Mouse (Mus musculus) MEL (cell line): ENCODE results near the gene Gmpr. TPM values are rescaled to one million over a fixed set of nuclear protein-coding genes. Genes with fewer than 3 reads are reported as not detected.

Experiments used
- DNase-seq: peaks from one replicate; pipeline ENCODE4 v3.0.0; 2011; ENCODE audit warnings: low read depth, low spot score
- H3K27ac ChIP-seq: 2 replicates; pipeline ENCODE4 v1.5.1; 2012; ENCODE audit warnings: low read depth, mild to moderate bottlenecking, control low read depth, low read length, moderate library complexity; ENCODE audit not compliant: control insufficient read depth
- H3K27me3 ChIP-seq, 2 experiments: fragments of 150-350 bp in 1 of 2; sonication (generic) in 1 of 2; 2 replicates each; pipeline ENCODE4 v1.6.1; 2012; ENCODE audit warnings: low read length in 2 of 2, mild to moderate bottlenecking in 2 of 2, improper control_type of control experiment in 1 of 2, moderate library complexity in 1 of 2; ENCODE audit not compliant: insufficient read depth in 2 of 2, control insufficient read depth in 1 of 2
- H3K36me3 ChIP-seq, 2 experiments: 2 replicates each; pipeline ENCODE4 v1.6.1; 2012 to 2014; ENCODE audit warnings: low read length in 2 of 2, improper control_type of control experiment in 1 of 2, inconsistent platforms in 1 of 2, mild to moderate bottlenecking in 1 of 2; ENCODE audit not compliant: insufficient read depth in 2 of 2, control insufficient read depth in 1 of 2
- H3K4me1 ChIP-seq, 2 experiments: fragments of 150-350 bp in 1 of 2; sonication (generic) in 1 of 2; 2 replicates each; pipeline ENCODE4 v1.6.1; 2012; ENCODE audit warnings: low read length in 2 of 2, improper control_type of control experiment in 1 of 2, mild to moderate bottlenecking in 1 of 2; ENCODE audit not compliant: insufficient read depth in 2 of 2, control insufficient read depth in 1 of 2
- H3K4me3 ChIP-seq, 2 experiments: fragments of 150-350 bp in 1 of 2; sonication (generic) in 1 of 2; 2 replicates each; pipeline ENCODE4 v1.5.1; 2012; ENCODE audit warnings: low read depth in 2 of 2, low read length in 2 of 2, mild to moderate bottlenecking in 2 of 2, moderate library complexity in 2 of 2, control low read depth in 1 of 2, improper control_type of control experiment in 1 of 2; ENCODE audit not compliant: control insufficient read depth in 1 of 2, insufficient read depth in 1 of 2
- H3K79me2 ChIP-seq: 2 replicates; pipeline ENCODE4 v1.6.1; 2012; ENCODE audit warnings: mild to moderate bottlenecking, low read length, moderate library complexity; ENCODE audit not compliant: control insufficient read depth, poor library complexity, insufficient read depth
- H3K9ac ChIP-seq: 2 replicates; pipeline ENCODE4 v1.6.1; 2012; ENCODE audit warnings: low read depth, mild to moderate bottlenecking, control low read depth, low read length, moderate library complexity; ENCODE audit not compliant: control insufficient read depth, poor library complexity, severe bottlenecking
- H3K9me3 ChIP-seq: fragments of 150-350 bp; sonication (generic); replicated peaks from 2 replicates; pipeline ENCODE4 v1.6.1; 2012; ENCODE audit warnings: mild to moderate bottlenecking, low read length, improper control_type of control experiment, moderate library complexity; ENCODE audit not compliant: insufficient read depth
- BHLHE40 ChIP-seq: IDR thresholded peaks from 2 replicates; pipeline ENCODE4 v1.6.1; 2012; ENCODE audit warnings: low read depth, mild to moderate bottlenecking, inconsistent platforms, low read length, improper control_type of control experiment, borderline replicate concordance
- CTCF ChIP-seq, 3 experiments: IDR thresholded peaks in 2 of 3; conservative IDR thresholded peaks in 1 of 3; 2 replicates each; pipeline ENCODE4 v1.5.1; 2011 to 2012; ENCODE audit warnings: low read length in 3 of 3, low read depth in 2 of 3, mild to moderate bottlenecking in 2 of 3, improper control_type of control experiment in 1 of 3, inconsistent platforms in 1 of 3, mixed read lengths in 1 of 3, moderate library complexity in 1 of 3; ENCODE audit not compliant: control insufficient read depth in 1 of 3, insufficient read depth in 1 of 3, poor library complexity in 1 of 3, severe bottlenecking in 1 of 3
- E2F4 ChIP-seq: IDR thresholded peaks from 2 replicates; pipeline ENCODE4 v1.6.1; 2011; ENCODE audit warnings: low read depth, low read length, improper control_type of control experiment, borderline replicate concordance
- ELF1 ChIP-seq: IDR thresholded peaks from 2 replicates; pipeline ENCODE4 v1.6.1; 2014; ENCODE audit warnings: low read depth, mild to moderate bottlenecking, inconsistent platforms, low read length, improper control_type of control experiment, moderate library complexity
- EP300 ChIP-seq, 2 experiments: IDR thresholded peaks; 2 replicates each; pipeline ENCODE4 v1.6.1; 2011; ENCODE audit warnings: improper control_type of control experiment in 2 of 2, low read length in 2 of 2, low read depth in 1 of 2, mild to moderate bottlenecking in 1 of 2
- ETS1 ChIP-seq: IDR thresholded peaks from 2 replicates; pipeline ENCODE4 v1.6.1; 2012; ENCODE audit warnings: low read depth, mild to moderate bottlenecking, inconsistent platforms, low read length, improper control_type of control experiment, moderate library complexity
- GABPA ChIP-seq: IDR thresholded peaks from 2 replicates; pipeline ENCODE4 v1.6.1; 2012; ENCODE audit warnings: low read depth, mild to moderate bottlenecking, inconsistent platforms, low read length, improper control_type of control experiment, moderate library complexity
- GATA1 ChIP-seq: IDR thresholded peaks from 2 replicates; pipeline ENCODE4 v1.6.1; 2011; ENCODE audit warnings: low read depth, low read length, improper control_type of control experiment
- HCFC1 ChIP-seq: IDR thresholded peaks from 2 replicates; pipeline ENCODE4 v1.6.1; 2012; ENCODE audit warnings: low read depth, mild to moderate bottlenecking, inconsistent platforms, low read length, improper control_type of control experiment, moderate library complexity
- JUND ChIP-seq: IDR thresholded peaks from 2 replicates; pipeline ENCODE4 v1.6.1; 2011; ENCODE audit warnings: low read depth, mild to moderate bottlenecking, improper control_type of control experiment, low read length
- KAT2A ChIP-seq: conservative IDR thresholded peaks from 2 replicates; pipeline ENCODE4 v1.6.1; 2012; ENCODE audit warnings: low read depth, low read length, improper control_type of control experiment, inconsistent platforms
- MAFK ChIP-seq: IDR thresholded peaks from 2 replicates; pipeline ENCODE4 v1.6.1; 2011; ENCODE audit warnings: low read depth, mild to moderate bottlenecking, low read length, improper control_type of control experiment, borderline replicate concordance
- MAX ChIP-seq: IDR thresholded peaks from 2 replicates; pipeline ENCODE4 v1.6.1; 2011; ENCODE audit warnings: low read length, improper control_type of control experiment
- MAZ ChIP-seq: IDR thresholded peaks from 2 replicates; pipeline ENCODE4 v1.6.1; 2012; ENCODE audit warnings: low read depth, mild to moderate bottlenecking, inconsistent platforms, low read length, improper control_type of control experiment
- MEF2A ChIP-seq: IDR thresholded peaks from 2 replicates; pipeline ENCODE4 v1.6.1; 2014; ENCODE audit warnings: low read depth, mild to moderate bottlenecking, inconsistent platforms, low read length, improper control_type of control experiment; ENCODE audit not compliant: poor library complexity, insufficient replicate concordance, severe bottlenecking; ENCODE audit errors: extremely low read depth
- MYB ChIP-seq: IDR thresholded peaks from 2 replicates; pipeline ENCODE4 v1.6.1; 2011; ENCODE audit warnings: mild to moderate bottlenecking, low read depth, low read length, improper control_type of control experiment
- NRF1 ChIP-seq: IDR thresholded peaks from 2 replicates; pipeline ENCODE4 v1.6.1; 2014; ENCODE audit warnings: low read depth, mild to moderate bottlenecking, inconsistent platforms, low read length, improper control_type of control experiment, moderate library complexity; ENCODE audit not compliant: poor library complexity, insufficient read depth, severe bottlenecking
- POLR2A ChIP-seq, 2 experiments: IDR thresholded peaks; 2 replicates each; pipeline ENCODE4 v1.6.1; 2011 to 2012; ENCODE audit warnings: low read length in 2 of 2, mild to moderate bottlenecking in 2 of 2, control low read depth in 1 of 2, improper control_type of control experiment in 1 of 2, low read depth in 1 of 2, moderate library complexity in 1 of 2; ENCODE audit not compliant: control insufficient read depth in 1 of 2, insufficient read depth in 1 of 2, poor library complexity in 1 of 2
- POLR2AphosphoS2 ChIP-seq: IDR thresholded peaks from 2 replicates; pipeline ENCODE4 v1.6.1; 2011; ENCODE audit warnings: low read length, improper control_type of control experiment
- RAD21 ChIP-seq: IDR thresholded peaks from 2 replicates; pipeline ENCODE4 v1.6.1; 2011; ENCODE audit warnings: mild to moderate bottlenecking, low read depth, low read length, improper control_type of control experiment
- RCOR1 ChIP-seq: IDR thresholded peaks from 2 replicates; pipeline ENCODE4 v1.6.1; 2012; ENCODE audit warnings: low read depth, mild to moderate bottlenecking, inconsistent platforms, low read length, improper control_type of control experiment
- SIN3A ChIP-seq: IDR thresholded peaks from 2 replicates; pipeline ENCODE4 v1.6.1; 2012; ENCODE audit warnings: low read length, improper control_type of control experiment, inconsistent platforms
- SMC3 ChIP-seq: IDR thresholded peaks from 2 replicates; pipeline ENCODE4 v1.6.1; 2011; ENCODE audit warnings: low read depth, low read length, improper control_type of control experiment
- TAL1 ChIP-seq: IDR thresholded peaks from 2 replicates; pipeline ENCODE4 v1.6.1; 2012; ENCODE audit warnings: mild to moderate bottlenecking, inconsistent platforms, low read length, moderate library complexity, mixed read lengths
- TBP ChIP-seq: IDR thresholded peaks from 2 replicates; pipeline ENCODE4 v1.8.0; 2011; ENCODE audit warnings: low read depth, low read length, improper control_type of control experiment
- UBTF ChIP-seq: IDR thresholded peaks from 2 replicates; pipeline ENCODE4 v1.6.1; 2012; ENCODE audit warnings: low read depth, mild to moderate bottlenecking, inconsistent platforms, low read length, improper control_type of control experiment, moderate library complexity, borderline replicate concordance; ENCODE audit not compliant: insufficient read depth
- USF1 ChIP-seq: IDR thresholded peaks from 2 replicates; pipeline ENCODE4 v1.6.1; 2014; ENCODE audit warnings: low read depth, mild to moderate bottlenecking, inconsistent platforms, low read length, improper control_type of control experiment, moderate library complexity
- ZMIZ1 ChIP-seq: IDR thresholded peaks from 2 replicates; pipeline ENCODE4 v1.6.1; 2012; ENCODE audit warnings: low read depth, mild to moderate bottlenecking, inconsistent platforms, low read length, improper control_type of control experiment, moderate library complexity
- polyA plus RNA-seq, 2 experiments: library from polyadenylated mRNA; stranded (reverse) in 1 of 2; unstranded in 1 of 2; fragments of >175 nt in 1 of 2; fragments of >200 nt in 1 of 2; gene quantifications; 2 replicates each; pipeline versions ENCODE4 v1.2.1 to v1.2.4; 2012; ENCODE audit warnings: low replicate concordance in 2 of 2, low read depth in 1 of 2; ENCODE audit not compliant: insufficient read length in 2 of 2, insufficient read depth in 1 of 2, missing spikeins in 1 of 2
- total RNA-seq: library from RNA; depleted of rRNA; stranded (reverse); fragments of 300-350 nt; gene quantifications from 2 replicates; pipeline ENCODE4 v1.2.3, GENCODE M21; 2012

Gmpr gene
- total and polyA plus RNA-seq, 3 experiments = 64.2 to 130 TPM; not detected in 1

GRCm38 (mm10) chr13:45569932-45570331 lies 62.7 kb downstream of the Gmpr start:
- H3K9ac ChIP-seq = no peak overlapping the region
- H3K27ac ChIP-seq = no peak overlapping the region
- no peaks in the 10 kb centered on the region for H3K9me3 ChIP-seq
- H3K79me2 ChIP-seq = no peaks in the 10 kb centered on the region
- H3K4me1 ChIP-seq = peaks cover 0 to 3% of the 10 kb centered on the region in 2 experiments; a peak in 1 of 4 replicates
- DNase-seq = no peak
- TF ChIP-seq MAFK = no peak
- TF ChIP-seq USF1 = no peak
- TF ChIP-seq ETS1 = no peak
- TF ChIP-seq POLR2A (IDR thresholded peaks at IDR 0.05; ENCODE audit: control insufficient read depth in 1 of 2, insufficient read depth in 1 of 2, low read depth in 1 of 2, low read length in 2 of 2, poor library complexity in 1 of 2) = no peak
- no peak for TF ChIP-seq TAL1
- TF ChIP-seq GATA1 = no peak
- no peak for TF ChIP-seq ZMIZ1
- no peak for TF ChIP-seq ELF1
- no peak for TF ChIP-seq EP300 (IDR thresholded peaks at IDR 0.05; ENCODE audit: low read depth in 1 of 2, low read length in 2 of 2)
- no peak for TF ChIP-seq BHLHE40
- TF ChIP-seq UBTF = no peak
- TF ChIP-seq TBP = no peak
- TF ChIP-seq RCOR1 = no peak
- no peak overlapping the region for H3K4me3 ChIP-seq
- no peaks in the 10 kb centered on the region for H3K27me3 ChIP-seq
- H3K36me3 ChIP-seq = peaks cover 0 to 3% of the 10 kb centered on the region in 2 experiments; a peak in 2 of 4 replicates

GRCm38 (mm10) chr13:45571795-45572262 lies 64.6 kb downstream of the Gmpr start:
- Histone ChIP-seq H3K27ac (peak overlapping the region; percentile 41; the same call in 1 of the 2 replicates), H3K27me3 (no peaks in the 10 kb centered on the region), H3K4me3 (peak overlapping the region; percentile 37 to 59), H3K9me3 (no peaks in the 10 kb centered on the region), H3K9ac (peak overlapping the region; percentile 40; the same call in 1 of the 2 replicates), H3K4me1 (peaks cover 0 to 3% of the 10 kb centered on the region in 2 experiments; a peak in 1 of 4 replicates), H3K79me2 (no peaks in the 10 kb centered on the region), H3K36me3 (peaks cover 0 to 3% of the 10 kb centered on the region in 2 experiments; a peak in 2 of 4 replicates)
- DNase-seq = peak; percentile 93
- TF ChIP-seq GABPA (no peak), CTCF (IDR thresholded peaks at IDR 0.05 in 2 of 3, conservative IDR thresholded peaks at IDR 0.05 in 1 of 3; ENCODE audit: control insufficient read depth in 1 of 3, insufficient read depth in 1 of 3, low read depth in 2 of 3, low read length in 3 of 3, poor library complexity in 1 of 3, severe bottlenecking in 1 of 3) (peak; percentile 91 to 97 (median 94)), EP300 (IDR thresholded peaks at IDR 0.05; ENCODE audit: low read depth in 1 of 2, low read length in 2 of 2) (peak in 1 of 2 experiments; percentile 33; a peak in 2 of 4 replicates), NRF1 (no peak), SMC3 (peak; percentile 94), MYB (0 out of 2 replicates have a peak, but pooled peaks have one; percentile 18), HCFC1 (peak; percentile 47; the same call in 1 of the 2 replicates), JUND (0 out of 2 replicates have a peak, but pooled peaks have one; percentile 21), E2F4 (no peak), GATA1 (peak; percentile 50; the same call in 1 of the 2 replicates), SIN3A (peak; percentile 64), POLR2AphosphoS2 (no peak), KAT2A (no peak), POLR2A (IDR thresholded peaks at IDR 0.05; ENCODE audit: control insufficient read depth in 1 of 2, insufficient read depth in 1 of 2, low read depth in 1 of 2, low read length in 2 of 2, poor library complexity in 1 of 2) (no peak), MAZ (no peak), RAD21 (peak; percentile 65), UBTF (no peak), RCOR1 (0 out of 2 replicates have a peak, but pooled peaks have one; percentile 42), TBP (0 out of 2 replicates have a peak, but pooled peaks have one; percentile 19), MAX (peak; percentile 94), MEF2A (no peak), ETS1 (peak; percentile 24; the same call in 1 of the 2 replicates), USF1 (peak; percentile 93), MAFK (no peak)
